Mouse (Mus musculus) layer of hippocampus, adult 6 months (tissue): ENCODE results near the gene Bbx. TPM values are rescaled to one million over a fixed set of nuclear protein-coding genes. Genes with fewer than 3 reads are reported as not detected.

Experiments used
- long read RNA-seq, 2 experiments: library from polyadenylated mRNA; unstranded; transcript quantifications; one replicate each; pipeline ENCODE4 v2.0.0; 2019 to 2020
- polyA plus RNA-seq: library from polyadenylated mRNA; unstranded; fragments of <200 nt; fragmentation: Nextera tagmentation; gene quantifications from 2 replicates; pipeline ENCODE4 v1.2.3, GENCODE M21; 2021

The Bbx gene
- polyA plus RNA-seq, result 12.3 and 15.8 TPM in 2 replicates
- long read RNA-seq, experiment 1, full-length matches to known transcripts, result 1 of 39 reads
- long read RNA-seq, experiment 1, partial matches to known transcripts, result 17 of 39 reads
- long read RNA-seq, experiment 1, other reads (novel, unspliced or antisense), result 21 of 39 reads
- long read RNA-seq, experiment 2, full-length matches to known transcripts, result 2 of 152 reads
- long read RNA-seq, experiment 2, partial matches to known transcripts, result 93 of 152 reads
- long read RNA-seq, experiment 2, other reads (novel, unspliced or antisense), result 57 of 152 reads

GRCm38 (mm10) chr16:50432062-50432878 lies at the start of gene Bbx:
TSS of gene Bbx (minus strand) at chr16:50432390.

Other genes with a start within 250 kb of the Bbx start
- not detected in 2 replicates for gene Ccdc54, start 158.8 kb upstream of the Bbx start, polyA plus RNA-seq